Mouse (Mus musculus) thymus, adult 2 months (tissue): ENCODE data around the gene Polr2h.

Experiments used
- CTCF ChIP-seq: fragments of 200-500 bp; IDR thresholded peaks from 2 replicates; pipeline ENCODE4 v1.5.1; 2012; ENCODE audit warnings: mild to moderate bottlenecking, control low read depth, low read length, moderate library complexity, borderline replicate concordance; ENCODE audit not compliant: control insufficient read depth, poor library complexity, insufficient read depth; ENCODE audit errors: extremely low read depth
- POLR2A ChIP-seq: fragments of 200-500 bp; IDR thresholded peaks from 2 replicates; pipeline ENCODE4 v1.6.1; 2012; ENCODE audit warnings: mild to moderate bottlenecking, low read length, control low read depth, moderate library complexity; ENCODE audit not compliant: control insufficient read depth, poor library complexity, insufficient read depth; ENCODE audit errors: extremely low read depth

GRCm38 (mm10) chr16:20722736-20723135 lies 5.3 kb downstream of the Polr2h start:
- TF ChIP-seq CTCF (no peak), POLR2A (no peak)
